Mouse (Mus musculus): ENCODE results near the gene Elovl7. TPM values are rescaled to one million over a fixed set of nuclear protein-coding genes. Genes with fewer than 3 reads are reported as not detected.

Gene Elovl7
- polyA plus RNA-seq, 1 experiment from 2014 or later, result 1.8 TPM

DNA sequence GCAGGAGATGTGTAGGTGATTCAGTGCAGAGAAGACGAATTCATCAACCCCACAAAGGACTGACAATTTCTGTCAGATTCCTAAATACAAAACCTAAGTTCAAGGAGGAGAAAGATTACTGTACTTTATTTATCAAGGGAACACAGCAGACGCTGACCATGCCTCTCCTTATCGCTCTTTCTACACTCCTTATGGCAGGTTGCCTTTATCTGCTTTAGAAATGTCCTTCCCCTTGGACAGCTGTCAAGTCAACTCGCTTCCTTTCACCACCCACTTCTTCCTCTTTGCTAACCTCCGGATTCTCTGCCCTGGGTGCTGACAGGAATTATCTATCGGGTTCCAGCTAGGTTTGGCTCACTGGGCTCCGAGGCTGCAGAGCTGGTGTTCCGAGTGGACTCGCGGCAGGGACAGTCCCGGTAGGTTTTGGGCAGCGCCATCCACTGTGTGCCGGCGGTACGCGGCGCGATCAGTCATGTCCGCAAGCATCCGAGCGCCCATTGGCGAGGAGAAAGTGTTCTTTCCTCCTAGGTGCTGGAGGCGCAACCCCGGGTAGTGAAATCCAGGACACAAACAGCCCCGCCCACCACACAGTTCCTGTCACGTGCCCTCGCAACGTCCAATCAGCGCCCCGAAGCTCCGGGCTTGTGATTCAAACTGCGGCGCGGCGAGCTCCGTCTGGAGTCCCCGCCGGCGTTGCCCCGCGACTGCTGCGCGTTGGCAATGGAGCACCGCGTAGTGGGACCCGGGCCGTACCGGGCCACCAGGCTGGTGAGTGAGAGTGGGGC lies 101.7 kb downstream of the Elovl7 start, which contains the start of gene Depdc1b:
TSS of gene Depdc1b (plus strand) at position 631 of the 785 bp plus-strand sequence.
- Histone ChIP-seq H3K4me3 (ENCODE audit: low read depth, low read length) (peak within 1 kb of the TSS; percentile 71), H3K27ac (replicated peaks; ENCODE audit: low read depth, low read length) (peak within 1 kb of the TSS; percentile 31; the same call in 1 of the 2 replicates), H3K27me3 (ENCODE audit: control insufficient read depth, insufficient read depth, low read length) (no peaks in the 10 kb centered on the region), H3K4me2 (ENCODE audit: low read depth, low read length) (peak within 1 kb of the TSS; percentile 83), H3K9ac (replicated peaks; ENCODE audit: low read length) (peak within 1 kb of the TSS; percentile 83), H3K4me1 (ENCODE audit: control insufficient read depth, insufficient read depth, low read length) (no peaks in the 10 kb centered on the region), H3K36me3 (replicated peaks; ENCODE audit: control insufficient read depth, insufficient read depth, low read depth, low read length) (no peaks in the 10 kb centered on the region), H3K9me3 (replicated peaks; ENCODE audit: control insufficient read depth, low read length) (no peaks in the 10 kb centered on the region)
- peak; percentile 97 for DNase-seq (ENCODE audit: low spot score)
- ATAC-seq (replicated peaks; ENCODE audit: insufficient number of reproducible peaks, low FRiP score, low TSS enrichment, low read depth), result peak; percentile 91
- under 1% methylated on average over 48 of the region's 48 CpGs for WGBS

DNA sequence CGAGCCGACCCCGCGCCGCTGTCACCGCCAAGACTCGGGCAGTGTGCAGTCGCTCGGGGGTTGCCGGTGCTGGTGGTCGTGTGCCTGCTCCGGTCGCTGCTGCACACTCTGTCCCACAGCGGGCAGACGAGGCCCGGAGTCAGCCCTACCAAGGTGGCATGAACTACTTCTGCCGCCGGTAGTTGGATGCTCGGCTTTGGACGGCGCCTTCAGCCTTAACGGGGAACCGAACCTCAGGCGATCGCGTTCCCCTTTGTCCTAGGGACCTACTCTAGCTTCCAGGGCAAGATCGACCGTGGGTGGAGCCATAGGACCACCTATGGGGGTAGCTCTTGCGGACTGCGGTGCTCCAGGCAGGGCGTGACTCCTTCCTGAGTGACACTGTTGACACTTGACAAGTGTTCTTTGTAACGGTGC lies 102.3 kb downstream of the Elovl7 start:
- no peaks in the 10 kb centered on the region for H3K4me1 ChIP-seq (ENCODE audit: control insufficient read depth, insufficient read depth, low read length)
- no peaks in the 10 kb centered on the region for H3K36me3 ChIP-seq (replicated peaks; ENCODE audit: control insufficient read depth, insufficient read depth, low read depth, low read length)
- DNase-seq (ENCODE audit: low spot score) (peak; percentile 63), ATAC-seq (replicated peaks; ENCODE audit: insufficient number of reproducible peaks, low FRiP score, low TSS enrichment, low read depth) (peak; percentile 87)
- peak overlapping the region; percentile 83 for H3K4me2 ChIP-seq (ENCODE audit: low read depth, low read length)
- H3K9me3 ChIP-seq (replicated peaks; ENCODE audit: control insufficient read depth, low read length), result no peaks in the 10 kb centered on the region
- WGBS, result under 1% methylated on average over 32 of the region's 32 CpGs
- peak overlapping the region; percentile 83 for H3K9ac ChIP-seq (replicated peaks; ENCODE audit: low read length)
- H3K27me3 ChIP-seq (ENCODE audit: control insufficient read depth, insufficient read depth, low read length), result no peaks in the 10 kb centered on the region
- peak overlapping the region; percentile 71 for H3K4me3 ChIP-seq (ENCODE audit: low read depth, low read length)
- peak overlapping the region; percentile 31; the same call in 1 of the 2 replicates for H3K27ac ChIP-seq (replicated peaks; ENCODE audit: low read depth, low read length)

DNA sequence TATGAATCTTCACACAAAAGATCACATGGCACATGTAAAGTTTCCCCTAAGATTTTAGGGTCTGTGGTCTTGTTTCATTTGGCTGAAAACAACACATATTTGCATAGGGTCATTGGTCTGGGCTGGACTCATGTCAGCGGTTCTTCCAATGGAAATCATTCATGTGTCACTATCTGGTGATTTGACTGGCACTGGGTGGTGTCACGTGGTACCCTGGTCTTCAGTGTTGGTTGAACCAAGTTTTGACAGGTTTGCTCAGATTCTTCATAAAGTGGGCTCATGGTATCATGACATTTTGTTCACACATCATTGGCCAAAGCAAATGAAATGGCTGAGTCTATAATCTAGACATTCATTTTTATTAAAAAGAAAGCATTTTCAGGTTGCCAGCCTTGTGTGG lies 103.2 kb downstream of the Elovl7 start:
- peak overlapping the region; percentile 71; the same call in 1 of the 2 replicates for H3K4me3 ChIP-seq (ENCODE audit: low read depth, low read length)
- no peaks in the 10 kb centered on the region for H3K27me3 ChIP-seq (ENCODE audit: control insufficient read depth, insufficient read depth, low read length)
- no peaks in the 10 kb centered on the region for H3K4me1 ChIP-seq (ENCODE audit: control insufficient read depth, insufficient read depth, low read length)
- WGBS, result 86% methylated on average over 2 of the region's 2 CpGs
- H3K9me3 ChIP-seq (replicated peaks; ENCODE audit: control insufficient read depth, low read length), result no peaks in the 10 kb centered on the region
- no peak overlapping the region for H3K9ac ChIP-seq (replicated peaks; ENCODE audit: low read length)
- no peak for DNase-seq (ENCODE audit: low spot score)
- H3K27ac ChIP-seq (replicated peaks; ENCODE audit: low read depth, low read length), result no peak overlapping the region
- no peak for ATAC-seq (replicated peaks; ENCODE audit: insufficient number of reproducible peaks, low FRiP score, low TSS enrichment, low read depth)
- H3K4me2 ChIP-seq (ENCODE audit: low read depth, low read length), result no peak overlapping the region; the same call in 1 of the 2 replicates
- H3K36me3 ChIP-seq (replicated peaks; ENCODE audit: control insufficient read depth, insufficient read depth, low read depth, low read length), result no peaks in the 10 kb centered on the region

GRCm38 (mm10) chr13:108319028-108319427 lies 104.8 kb downstream of the Elovl7 start:
- DNase-seq (ENCODE audit: low spot score) (no peak), ATAC-seq (replicated peaks; ENCODE audit: insufficient number of reproducible peaks, low FRiP score, low TSS enrichment, low read depth) (no peak)
- H3K36me3 ChIP-seq (replicated peaks; ENCODE audit: control insufficient read depth, insufficient read depth, low read depth, low read length), result no peaks in the 10 kb centered on the region
- no peak overlapping the region for H3K4me3 ChIP-seq (ENCODE audit: low read depth, low read length)
- WGBS, result 93% methylated on average over 8 of the region's 8 CpGs
- no peak overlapping the region for H3K4me2 ChIP-seq (ENCODE audit: low read depth, low read length)
- H3K27ac ChIP-seq (replicated peaks; ENCODE audit: low read depth, low read length), result no peak overlapping the region
- no peaks in the 10 kb centered on the region for H3K4me1 ChIP-seq (ENCODE audit: control insufficient read depth, insufficient read depth, low read length)
- H3K27me3 ChIP-seq (ENCODE audit: control insufficient read depth, insufficient read depth, low read length), result no peaks in the 10 kb centered on the region
- H3K9me3 ChIP-seq (replicated peaks; ENCODE audit: control insufficient read depth, low read length), result no peaks in the 10 kb centered on the region
- H3K9ac ChIP-seq (replicated peaks; ENCODE audit: low read length), result no peak overlapping the region

- ATAC-seq (replicated peaks; ENCODE audit: insufficient number of reproducible peaks, low FRiP score, low TSS enrichment, low read depth), result no peak
- DNase-seq (ENCODE audit: low spot score), result no peak
- no peaks in the 10 kb centered on the region for H3K4me1 ChIP-seq (ENCODE audit: control insufficient read depth, insufficient read depth, low read length)
- H3K27ac ChIP-seq (replicated peaks; ENCODE audit: low read depth, low read length), result no peak overlapping the region
- no peaks in the 10 kb centered on the region for H3K27me3 ChIP-seq (ENCODE audit: control insufficient read depth, insufficient read depth, low read length)
- 93% methylated on average over 8 of the region's 8 CpGs for WGBS
- no peak overlapping the region for H3K4me3 ChIP-seq (ENCODE audit: low read depth, low read length)
- no peak overlapping the region for H3K4me2 ChIP-seq (ENCODE audit: low read depth, low read length)
- H3K9ac ChIP-seq (replicated peaks; ENCODE audit: low read length), result no peak overlapping the region
- H3K9me3 ChIP-seq (replicated peaks; ENCODE audit: control insufficient read depth, low read length), result no peaks in the 10 kb centered on the region
- no peaks in the 10 kb centered on the region; the same call in 1 of the 2 replicates for H3K36me3 ChIP-seq (replicated peaks; ENCODE audit: control insufficient read depth, insufficient read depth, low read depth, low read length)
Observed at GRCm38 (mm10) chr13:108320216-108320615, 106.0 kb downstream of the Elovl7 start.

GRCm38 (mm10) chr13:108322466-108322865 lies 108.3 kb downstream of the Elovl7 start:
- H3K4me1 ChIP-seq (ENCODE audit: control insufficient read depth, insufficient read depth, low read length), result no peaks in the 10 kb centered on the region
- H3K27ac ChIP-seq (replicated peaks; ENCODE audit: low read depth, low read length), result no peak overlapping the region
- no peaks in the 10 kb centered on the region for H3K9me3 ChIP-seq (replicated peaks; ENCODE audit: control insufficient read depth, low read length)
- H3K4me2 ChIP-seq (ENCODE audit: low read depth, low read length), result no peak overlapping the region
- H3K9ac ChIP-seq (replicated peaks; ENCODE audit: low read length), result no peak overlapping the region
- no peak overlapping the region for H3K4me3 ChIP-seq (ENCODE audit: low read depth, low read length)
- ATAC-seq (replicated peaks; ENCODE audit: insufficient number of reproducible peaks, low FRiP score, low TSS enrichment, low read depth) (no peak), DNase-seq (ENCODE audit: low spot score) (no peak)
- no peaks in the 10 kb centered on the region; the same call in 1 of the 2 replicates for H3K36me3 ChIP-seq (replicated peaks; ENCODE audit: control insufficient read depth, insufficient read depth, low read depth, low read length)
- no peaks in the 10 kb centered on the region for H3K27me3 ChIP-seq (ENCODE audit: control insufficient read depth, insufficient read depth, low read length)
- WGBS, result 94% methylated on average over 2 of the region's 2 CpGs

DNA sequence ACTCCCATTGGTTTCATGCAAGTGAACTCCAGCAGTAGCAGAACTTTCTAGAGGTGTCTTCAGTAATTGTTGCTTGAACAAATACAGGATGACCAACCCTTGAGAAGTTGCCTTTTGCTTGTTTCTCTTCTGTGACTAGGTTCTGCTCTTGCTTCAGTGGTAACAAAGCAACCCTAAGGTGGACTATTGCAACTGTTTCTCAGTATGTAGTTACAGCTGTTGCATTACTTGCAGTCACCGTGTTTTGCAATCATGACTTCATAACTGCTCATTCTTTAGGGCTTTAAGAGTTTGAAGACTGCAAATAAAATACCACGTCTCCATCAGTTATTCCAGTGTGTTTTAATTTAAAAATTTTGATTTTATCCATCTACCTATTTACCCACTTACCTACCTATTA lies 109.1 kb downstream of the Elovl7 start:
- Histone ChIP-seq H3K9ac (replicated peaks; ENCODE audit: low read length) (no peak overlapping the region), H3K9me3 (replicated peaks; ENCODE audit: control insufficient read depth, low read length) (no peaks in the 10 kb centered on the region), H3K4me3 (ENCODE audit: low read depth, low read length) (no peak overlapping the region), H3K4me2 (ENCODE audit: low read depth, low read length) (no peak overlapping the region), H3K27me3 (ENCODE audit: control insufficient read depth, insufficient read depth, low read length) (no peaks in the 10 kb centered on the region), H3K4me1 (ENCODE audit: control insufficient read depth, insufficient read depth, low read length) (no peaks in the 10 kb centered on the region), H3K36me3 (replicated peaks; ENCODE audit: control insufficient read depth, insufficient read depth, low read depth, low read length) (no peaks in the 10 kb centered on the region; the same call in 1 of the 2 replicates), H3K27ac (replicated peaks; ENCODE audit: low read depth, low read length) (no peak overlapping the region)
- no peak for DNase-seq (ENCODE audit: low spot score)
- 91% methylated on average over 2 of the region's 2 CpGs for WGBS
- ATAC-seq (replicated peaks; ENCODE audit: insufficient number of reproducible peaks, low FRiP score, low TSS enrichment, low read depth), result no peak
